Mouse (Mus musculus): ENCODE data around the gene Gm10401.
"Not testable (repeated sequence)": the region's sequence is repeated elsewhere in the genome, so short reads cannot be mapped to it uniquely, and the experiment has no call there.

Gene Gm10401

GRCm38 (mm10) chr5:115118961-115119570 lies 21.0 kb upstream of the Gm10401 start, which contains the start of gene Acads:
Acads (minus strand) TSS chr5:115119346.
- DNase-seq (ENCODE audit: low read depth, low spot score) = peak; percentile 84

GRCm38 (mm10) chr5:115117467-115117866 lies 19.4 kb upstream of the Gm10401 start:
- no peak for DNase-seq (ENCODE audit: low read depth, low spot score)

GRCm38 (mm10) chr5:115116426-115116825 lies 18.3 kb upstream of the Gm10401 start:
- DNase-seq (ENCODE audit: low read depth, low spot score) = no peak

- DNase-seq (ENCODE audit: low read depth, low spot score) = no peak
These were observed 16.4 kb upstream of the Gm10401 start for GRCm38 (mm10) chr5:115114501-115114900.

GRCm38 (mm10) chr5:115113244-115113643 lies 15.1 kb upstream of the Gm10401 start:
- DNase-seq (ENCODE audit: low read depth, low spot score) = no peak

- DNase-seq (ENCODE audit: low read depth, low spot score) = no peak
These were observed 13.1 kb upstream of the Gm10401 start for GRCm38 (mm10) chr5:115111156-115111555.

- DNase-seq (ENCODE audit: low read depth, low spot score) = not testable (repeated sequence)
These were observed 5.2 kb upstream of the Gm10401 start for GRCm38 (mm10) chr5:115103253-115103652.

GRCm38 (mm10) chr5:115102231-115102630 lies 4.1 kb upstream of the Gm10401 start:
- no peak for DNase-seq (ENCODE audit: low read depth, low spot score)

GRCm38 (mm10) chr5:115100473-115100872 lies 2.4 kb upstream of the Gm10401 start:
- DNase-seq (ENCODE audit: low read depth, low spot score) = no peak

GRCm38 (mm10) chr5:115099991-115100390 lies 1.9 kb upstream of the Gm10401 start:
- no peak for DNase-seq (ENCODE audit: low read depth, low spot score)

- DNase-seq (ENCODE audit: low read depth, low spot score) = no peak
These were observed 1.4 kb upstream of the Gm10401 start for GRCm38 (mm10) chr5:115099530-115099929.

- no peak for DNase-seq (ENCODE audit: low read depth, low spot score)
These were observed 6.3 kb downstream of the Gm10401 start for GRCm38 (mm10) chr5:115091776-115092175.

GRCm38 (mm10) chr5:115091015-115091414 lies 7.1 kb downstream of the Gm10401 start:
- no peak for DNase-seq (ENCODE audit: low read depth, low spot score)

GRCm38 (mm10) chr5:115089592-115090268 lies 8.4 kb downstream of the Gm10401 start:
- DNase-seq (ENCODE audit: low read depth, low spot score) = no peak

GRCm38 (mm10) chr5:115085675-115086074 lies 12.4 kb downstream of the Gm10401 start:
- DNase-seq (ENCODE audit: low read depth, low spot score) = no peak

GRCm38 (mm10) chr5:115083492-115083891 lies 14.6 kb downstream of the Gm10401 start:
- DNase-seq (ENCODE audit: low read depth, low spot score) = no peak

GRCm38 (mm10) chr5:115081636-115082035 lies 16.5 kb downstream of the Gm10401 start:
- no peak for DNase-seq (ENCODE audit: low read depth, low spot score)

GRCm38 (mm10) chr5:115076144-115076901 lies 21.8 kb downstream of the Gm10401 start:
- peak; percentile 59 for DNase-seq (ENCODE audit: low read depth, low spot score)

GRCm38 (mm10) chr5:115074749-115075148 lies 23.3 kb downstream of the Gm10401 start:
- no peak for DNase-seq (ENCODE audit: low read depth, low spot score)

GRCm38 (mm10) chr5:115073306-115073705 lies 24.8 kb downstream of the Gm10401 start:
- not testable (repeated sequence) for DNase-seq (ENCODE audit: low read depth, low spot score)

GRCm38 (mm10) chr5:115072143-115072542 lies 26.0 kb downstream of the Gm10401 start:
- DNase-seq (ENCODE audit: low read depth, low spot score) = no peak

GRCm38 (mm10) chr5:115071096-115071901 lies 26.8 kb downstream of the Gm10401 start:
- DNase-seq (ENCODE audit: low read depth, low spot score) = no peak

All from mesoderm, embryonic 11.5 days (tissue).